Mouse (Mus musculus) WW6 (cell line): ENCODE results near the gene Dip2b.
"Not testable (repeated sequence)": the region's sequence is repeated elsewhere in the genome, so short reads cannot be mapped to it uniquely, and the experiment has no call there.

Experiments used
- DNase-seq: peaks from one replicate; pipeline ENCODE4 v3.0.0-alpha.2; 2013; ENCODE audit warnings: low read depth, low spot score

Gene Dip2b

DNA sequence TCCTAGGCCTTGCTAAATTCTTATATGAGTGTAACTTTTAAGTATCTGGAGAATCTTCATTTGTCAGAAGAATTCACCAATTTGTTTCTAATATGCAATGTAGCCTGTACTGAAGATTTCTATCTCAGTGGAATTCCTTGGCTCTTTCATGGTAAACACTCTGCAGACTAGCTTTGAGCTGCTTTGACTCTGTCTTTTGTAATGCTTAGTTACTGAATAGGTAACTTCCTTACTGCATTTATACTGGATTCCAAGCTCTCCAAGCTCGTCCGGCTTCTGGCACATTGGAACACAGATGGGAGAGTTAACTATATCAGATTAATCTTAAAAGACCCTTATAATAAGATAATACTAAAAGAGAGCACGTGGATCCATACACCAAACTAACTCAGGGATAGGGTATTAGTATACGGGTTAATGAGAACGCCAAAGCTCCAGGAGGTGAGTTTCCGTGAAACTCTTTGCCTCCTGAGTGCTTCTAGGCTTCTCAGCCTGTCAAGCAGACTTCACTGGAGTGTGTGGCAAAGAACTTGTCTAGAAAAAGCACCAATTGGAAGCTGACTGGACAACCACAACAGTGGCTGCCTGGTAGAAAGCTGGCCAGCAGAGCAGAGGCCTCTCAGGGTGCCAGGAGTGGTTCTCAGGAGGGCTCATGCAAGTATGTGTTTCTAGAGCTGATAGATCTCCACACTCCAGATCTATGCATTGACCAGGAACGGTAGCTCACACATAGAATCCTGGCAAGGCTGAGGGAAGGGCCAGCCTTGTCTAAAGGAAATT, 220.4 kb downstream of the Dip2b start:
- DNase-seq, result no peak

GRCm38 (mm10) chr15:100260351-100260750, 221.9 kb downstream of the Dip2b start:
- not testable (repeated sequence) for DNase-seq

GRCm38 (mm10) chr15:100263246-100263905, 224.9 kb downstream of the Dip2b start:
- no peak for DNase-seq

- DNase-seq, result no peak
Measured at GRCm38 (mm10) chr15:100265586-100266325, 227.3 kb downstream of the Dip2b start.

GRCm38 (mm10) chr15:100268916-100269315, 230.5 kb downstream of the Dip2b start:
- DNase-seq, result no peak
